Mouse (Mus musculus) forebrain, embryonic 10.5 days (tissue): Measurements from ENCODE around the gene Rab3il1. TPM values are rescaled to one million over a fixed set of nuclear protein-coding genes. Genes with fewer than 3 reads are reported as not detected.

Experiments
- DNase-seq: peaks from one replicate; pipeline ENCODE4 v3.0.0-alpha.2; 2017; ENCODE audit warnings: low spot score; ENCODE audit errors: extremely low spot score
- H3K27ac ChIP-seq: fragments of 300-500 bp; sonication (generic); 2 replicates; pipeline ENCODE4 v1.5.1; 2016; ENCODE audit warnings: mild to moderate bottlenecking
- H3K27me3 ChIP-seq: fragments of 300-500 bp; sonication (generic); 2 replicates; pipeline ENCODE4 v1.6.1; 2016; ENCODE audit warnings: mild to moderate bottlenecking; ENCODE audit not compliant: poor library complexity, severe bottlenecking
- H3K36me3 ChIP-seq: fragments of 300-500 bp; sonication (generic); replicated peaks from 2 replicates; pipeline ENCODE4 v1.6.1; 2016; ENCODE audit warnings: mild to moderate bottlenecking, moderate library complexity
- H3K4me1 ChIP-seq: fragments of 300-500 bp; sonication (generic); 2 replicates; pipeline ENCODE4 v1.6.1; 2016
- H3K4me3 ChIP-seq: fragments of 300-500 bp; sonication (generic); 2 replicates; pipeline ENCODE4 v1.5.1; 2016; ENCODE audit warnings: mild to moderate bottlenecking, moderate library complexity
- H3K9me3 ChIP-seq: fragments of 300-500 bp; sonication (generic); 2 replicates; pipeline ENCODE4 v1.6.1; 2016; ENCODE audit warnings: mild to moderate bottlenecking, moderate library complexity
- WGBS: fragments of 180-500 bp; shearing (Covaris S2); methylation state at CpG from one replicate; pipeline ENCODE4 v1.1.7; 2016; 5-methylcytosine and 5-hydroxymethylcytosine counted together
- polyA plus RNA-seq: library from polyadenylated mRNA; unstranded; fragments of >200 nt; fragmentation: Nextera tagmentation; extraction: Ambion mirVana; gene quantifications from 2 replicates; pipeline ENCODE4 v1.2.1, GENCODE M21; 2016

Gene Rab3il1
- polyA plus RNA-seq, 1 experiment from 2014 or later = 39.3 TPM

GRCm38 (mm10) chr19:10062862-10063261, 61.4 kb downstream of the Rab3il1 start:
- DNase-seq = no peak
- H3K9me3 ChIP-seq = no peaks in the 10 kb centered on the region
- no peak overlapping the region for H3K27ac ChIP-seq
- no peak overlapping the region for H3K4me3 ChIP-seq
- WGBS = 95% methylated on average over 5 of the region's 5 CpGs
- H3K4me1 ChIP-seq = peaks cover 17% of the 10 kb centered on the region; the same call in 1 of the 2 replicates
- peaks cover 73% of the 10 kb centered on the region for H3K36me3 ChIP-seq
- H3K27me3 ChIP-seq = no peaks in the 10 kb centered on the region

- Histone ChIP-seq H3K4me3 (no peak overlapping the region), H3K27ac (no peak overlapping the region), H3K27me3 (no peaks in the 10 kb centered on the region), H3K36me3 (peaks cover 88% of the 10 kb centered on the region), H3K9me3 (no peaks in the 10 kb centered on the region), H3K4me1 (peaks cover 13% of the 10 kb centered on the region; the same call in 1 of the 2 replicates)
- WGBS = 87% methylated on average over 10 of the region's 10 CpGs
- no peak for DNase-seq
These were observed 62.9 kb downstream of the Rab3il1 start for GRCm38 (mm10) chr19:10064173-10065012.

GRCm38 (mm10) chr19:10065465-10066188, 64.2 kb downstream of the Rab3il1 start:
- Histone ChIP-seq H3K4me1 (peaks cover 10% of the 10 kb centered on the region; the same call in 1 of the 2 replicates), H3K27ac (no peak overlapping the region), H3K4me3 (no peak overlapping the region), H3K27me3 (no peaks in the 10 kb centered on the region), H3K36me3 (peaks cover 100% of the 10 kb centered on the region), H3K9me3 (no peaks in the 10 kb centered on the region)
- WGBS = 92% methylated on average over 5 of the region's 5 CpGs
- no peak for DNase-seq

- WGBS = 95% methylated on average over 4 of the region's 4 CpGs
- Histone ChIP-seq H3K9me3 (no peaks in the 10 kb centered on the region), H3K36me3 (peaks cover 100% of the 10 kb centered on the region), H3K27ac (no peak overlapping the region), H3K27me3 (no peaks in the 10 kb centered on the region), H3K4me1 (peaks cover 5% of the 10 kb centered on the region; the same call in 1 of the 2 replicates), H3K4me3 (no peak overlapping the region)
- no peak for DNase-seq
These were observed 64.7 kb downstream of the Rab3il1 start for GRCm38 (mm10) chr19:10066189-10066500.

- peaks cover 100% of the 10 kb centered on the region for H3K36me3 ChIP-seq
- 97% methylated on average over 3 of the region's 3 CpGs for WGBS
- H3K27ac ChIP-seq = no peak overlapping the region
- H3K4me3 ChIP-seq = no peak overlapping the region
- DNase-seq = no peak
- H3K4me1 ChIP-seq = peaks cover 3% of the 10 kb centered on the region; the same call in 1 of the 2 replicates
- no peaks in the 10 kb centered on the region for H3K9me3 ChIP-seq
- H3K27me3 ChIP-seq = no peaks in the 10 kb centered on the region
These were observed 65.0 kb downstream of the Rab3il1 start for GRCm38 (mm10) chr19:10066502-10066901.

- H3K4me1 ChIP-seq = no peaks in the 10 kb centered on the region
- DNase-seq = no peak
- no peaks in the 10 kb centered on the region for H3K27me3 ChIP-seq
- H3K4me3 ChIP-seq = no peak overlapping the region
- WGBS = 96% methylated on average over 7 of the region's 7 CpGs
- H3K27ac ChIP-seq = no peak overlapping the region
- H3K9me3 ChIP-seq = no peaks in the 10 kb centered on the region
- H3K36me3 ChIP-seq = peaks cover 100% of the 10 kb centered on the region
These were observed 66.2 kb downstream of the Rab3il1 start for GRCm38 (mm10) chr19:10067701-10068100.

- H3K36me3 ChIP-seq = peaks cover 100% of the 10 kb centered on the region
- no peak for DNase-seq
These were observed 68.9 kb downstream of the Rab3il1 start for GRCm38 (mm10) chr19:10070186-10070980.

GRCm38 (mm10) chr19:10071166-10071565, 69.7 kb downstream of the Rab3il1 start:
- H3K9me3 ChIP-seq = peaks cover 4% of the 10 kb centered on the region; the same call in 1 of the 2 replicates
- DNase-seq = no peak
- no peaks in the 10 kb centered on the region for H3K4me1 ChIP-seq
- peaks cover 100% of the 10 kb centered on the region for H3K36me3 ChIP-seq
- H3K27me3 ChIP-seq = no peaks in the 10 kb centered on the region
- H3K4me3 ChIP-seq = no peak overlapping the region
- 86% methylated on average over 5 of the region's 5 CpGs for WGBS
- H3K27ac ChIP-seq = no peak overlapping the region

More at GRCm38 (mm10) chr19:10070186-10070980, 68.9 kb downstream of the Rab3il1 start:
- H3K27me3 ChIP-seq = no peaks in the 10 kb centered on the region
- no peaks in the 10 kb centered on the region; the same call in 1 of the 2 replicates for H3K9me3 ChIP-seq
- no peaks in the 10 kb centered on the region for H3K4me1 ChIP-seq
- no peak overlapping the region for H3K27ac ChIP-seq
- WGBS = 97% methylated on average over 8 of the region's 8 CpGs
- H3K4me3 ChIP-seq = no peak overlapping the region

GRCm38 (mm10) chr19:10071892-10072291, 70.4 kb downstream of the Rab3il1 start:
- 82% methylated on average over 4 of the region's 4 CpGs for WGBS
- no peak for DNase-seq
- no peaks in the 10 kb centered on the region for H3K4me1 ChIP-seq
- peaks cover 100% of the 10 kb centered on the region for H3K36me3 ChIP-seq
- no peak overlapping the region for H3K4me3 ChIP-seq
- H3K9me3 ChIP-seq = peaks cover 4% of the 10 kb centered on the region; the same call in 1 of the 2 replicates
- H3K27ac ChIP-seq = no peak overlapping the region
- H3K27me3 ChIP-seq = no peaks in the 10 kb centered on the region

GRCm38 (mm10) chr19:10073145-10073544, 71.7 kb downstream of the Rab3il1 start:
- no peaks in the 10 kb centered on the region for H3K27me3 ChIP-seq
- H3K4me3 ChIP-seq = no peak overlapping the region
- no peak overlapping the region for H3K27ac ChIP-seq
- DNase-seq = no peak
- 97% methylated on average over 5 of the region's 5 CpGs for WGBS
- peaks cover 4% of the 10 kb centered on the region; the same call in 1 of the 2 replicates for H3K9me3 ChIP-seq
- no peaks in the 10 kb centered on the region for H3K4me1 ChIP-seq
- H3K36me3 ChIP-seq = peaks cover 100% of the 10 kb centered on the region

- H3K36me3 ChIP-seq = peaks cover 100% of the 10 kb centered on the region
- H3K27me3 ChIP-seq = no peaks in the 10 kb centered on the region
- WGBS = 84% methylated on average over 6 of the region's 6 CpGs
- no peaks in the 10 kb centered on the region for H3K4me1 ChIP-seq
- DNase-seq = no peak
- H3K9me3 ChIP-seq = peaks cover 4% of the 10 kb centered on the region; the same call in 1 of the 2 replicates
- no peak overlapping the region for H3K27ac ChIP-seq
- no peak overlapping the region for H3K4me3 ChIP-seq
These were observed 76.9 kb downstream of the Rab3il1 start for GRCm38 (mm10) chr19:10078392-10078791.

GRCm38 (mm10) chr19:10080384-10080783, 78.9 kb downstream of the Rab3il1 start:
- H3K4me1 ChIP-seq = no peaks in the 10 kb centered on the region
- DNase-seq = no peak
- WGBS = 96% methylated on average over 7 of the region's 7 CpGs
- H3K9me3 ChIP-seq = peaks cover 4% of the 10 kb centered on the region; the same call in 1 of the 2 replicates
- H3K4me3 ChIP-seq = no peak overlapping the region
- H3K36me3 ChIP-seq = peaks cover 100% of the 10 kb centered on the region
- no peak overlapping the region for H3K27ac ChIP-seq
- H3K27me3 ChIP-seq = no peaks in the 10 kb centered on the region
